Mouse (Mus musculus) thymus, postnatal 14 days (tissue): Measurements from ENCODE around the gene Csta1.
"Not testable (repeated sequence)": the region's sequence is repeated elsewhere in the genome, so short reads cannot be mapped to it uniquely, and the experiment has no call there.

ENCODE experiments used
- DNase-seq: peaks from one replicate; pipeline ENCODE4 v3.0.0; 2021

Csta1 gene

GRCm38 (mm10) chr16:36131141-36131540, at the start of gene Csta1:
TSS of gene Csta1 (minus strand) at chr16:36131241.
- no peak for DNase-seq

- no peak for DNase-seq
Observed at GRCm38 (mm10) chr16:36179910-36180309, 48.9 kb upstream of the Csta1 start.

- no peak for DNase-seq
Observed at GRCm38 (mm10) chr16:36176108-36176507, 45.1 kb upstream of the Csta1 start.

DNA sequence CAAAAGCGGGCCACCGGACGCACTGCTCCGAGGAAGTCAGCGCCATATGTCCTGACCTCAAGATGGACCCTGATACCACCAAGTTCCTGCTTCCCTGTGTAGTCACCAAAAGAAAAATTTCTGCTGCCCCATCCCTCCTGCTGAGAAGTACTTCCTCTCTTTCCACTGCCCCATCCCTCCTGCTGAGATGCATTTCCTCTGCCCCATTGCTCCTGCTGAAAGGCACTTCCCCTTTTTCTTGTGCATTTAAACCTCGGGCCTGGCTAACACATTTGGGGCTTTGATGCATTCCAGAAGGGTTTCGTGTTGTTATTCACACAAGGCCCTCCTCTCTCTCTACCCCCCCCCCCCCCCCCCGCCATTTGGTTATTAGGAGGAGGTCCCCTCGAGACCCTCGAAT, 36.8 kb upstream of the Csta1 start:
- not testable (repeated sequence) for DNase-seq

GRCm38 (mm10) chr16:36156402-36156975, 25.4 kb upstream of the Csta1 start, which contains the start of gene Stfa2l1:
TSS of gene Stfa2l1 (plus strand) at chr16:36156811.
- DNase-seq, result no peak

GRCm38 (mm10) chr16:36138201-36138600, 7.2 kb upstream of the Csta1 start:
- DNase-seq, result no peak

DNA sequence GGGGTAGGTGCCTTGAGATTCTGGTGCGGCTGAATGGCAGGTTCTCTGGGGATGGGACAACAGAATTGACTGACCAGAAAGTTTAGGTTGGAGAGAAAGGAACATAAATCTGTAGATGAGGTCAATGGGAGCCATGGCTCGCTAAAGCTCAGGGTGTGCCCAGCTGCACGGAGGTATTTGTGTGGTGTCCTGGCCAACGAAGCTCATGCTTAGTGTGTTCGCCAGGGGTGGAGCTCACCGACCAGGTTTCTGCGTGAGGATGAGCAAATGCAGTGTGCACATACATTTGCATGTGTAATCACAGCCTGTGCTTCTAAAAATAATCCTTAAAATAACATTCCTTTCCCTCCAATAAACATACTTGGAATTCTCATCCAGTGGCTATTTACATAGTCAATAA, 2.9 kb downstream of the Csta1 start:
- DNase-seq, result no peak

DNA sequence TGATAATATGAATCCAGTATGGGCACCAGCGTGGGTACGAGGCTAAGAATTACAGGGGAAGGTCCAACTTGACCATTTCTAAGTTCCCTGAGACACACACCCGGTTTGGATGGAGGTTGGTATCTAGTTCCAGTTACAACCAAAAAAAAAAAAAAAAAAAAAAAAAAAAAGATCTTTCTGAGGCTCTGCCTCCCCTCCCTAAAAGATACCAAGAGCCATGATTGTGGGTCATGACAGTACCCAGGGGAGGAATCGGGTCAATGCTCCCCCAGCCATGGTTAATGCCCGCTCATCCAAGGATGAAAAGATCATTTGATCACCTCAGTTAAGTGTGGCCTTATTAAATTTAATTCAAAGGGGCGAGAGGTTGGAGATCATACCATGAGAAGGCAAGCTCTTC, 15.3 kb downstream of the Csta1 start:
- DNase-seq, result not testable (repeated sequence)

DNA sequence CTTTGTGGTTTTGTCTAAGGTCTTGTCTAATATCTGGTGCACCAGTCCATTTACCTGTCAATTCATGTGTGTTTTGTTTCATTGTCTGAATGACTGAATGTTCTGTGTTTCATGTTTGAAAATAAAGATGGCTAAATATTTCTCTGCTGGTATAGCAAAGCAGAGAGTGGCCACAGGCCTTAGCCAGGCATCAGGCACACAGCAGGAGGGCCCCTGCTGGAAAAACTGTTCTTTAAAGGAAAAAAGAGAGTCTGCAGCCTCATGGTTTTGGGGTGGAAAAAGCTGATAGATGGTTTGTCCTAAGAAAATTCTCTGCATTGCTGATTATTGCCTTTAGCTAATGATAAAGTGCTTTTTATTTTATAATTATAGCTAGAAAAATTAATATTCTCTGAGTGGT, 19.6 kb downstream of the Csta1 start:
- not testable (repeated sequence) for DNase-seq

GRCm38 (mm10) chr16:36102211-36102610, 28.8 kb downstream of the Csta1 start:
- DNase-seq, result no peak

DNA sequence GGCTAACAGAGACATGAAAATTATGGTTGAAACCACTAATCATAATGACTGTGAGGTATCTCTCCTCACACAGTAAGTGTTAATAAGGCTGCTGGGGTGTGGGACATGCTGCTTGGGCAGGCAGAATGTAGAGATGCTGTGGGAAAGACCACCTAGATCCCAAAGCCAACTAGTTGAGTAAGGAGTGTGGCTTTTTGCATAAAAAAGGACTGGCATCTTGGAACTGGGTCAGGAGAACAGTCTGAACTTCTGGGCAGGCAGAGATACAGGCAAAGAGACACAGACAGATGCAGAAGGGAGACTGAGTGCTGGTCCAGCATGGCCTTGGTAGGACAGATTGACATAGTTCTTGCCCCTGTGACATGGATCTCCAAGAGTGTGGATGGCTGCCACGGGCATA, 29.5 kb downstream of the Csta1 start:
- no peak for DNase-seq

- DNase-seq, result not testable (repeated sequence)
Observed at GRCm38 (mm10) chr16:36097813-36098499, 33.1 kb downstream of the Csta1 start.

DNA sequence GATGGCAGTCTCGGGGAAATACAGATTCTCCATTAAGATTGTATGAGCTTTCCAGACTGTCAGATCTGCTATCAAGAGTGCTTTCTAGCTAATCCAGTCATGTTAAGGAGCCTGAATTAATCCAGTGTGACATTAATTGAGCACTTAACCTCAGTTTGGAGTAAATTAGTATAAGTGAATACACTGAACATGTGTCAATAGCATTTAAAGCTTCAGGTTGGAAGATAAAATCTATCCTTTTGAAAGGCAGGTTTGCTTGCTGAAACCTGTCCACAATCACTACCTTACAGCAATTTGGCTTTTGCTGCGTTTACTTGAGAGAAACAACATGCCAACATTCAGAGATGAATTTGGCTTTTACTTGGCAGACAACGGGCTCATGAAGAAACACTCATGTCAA, 37.0 kb downstream of the Csta1 start:
- no peak for DNase-seq

GRCm38 (mm10) chr16:36090785-36091509, 40.1 kb downstream of the Csta1 start:
- no peak for DNase-seq

DNA sequence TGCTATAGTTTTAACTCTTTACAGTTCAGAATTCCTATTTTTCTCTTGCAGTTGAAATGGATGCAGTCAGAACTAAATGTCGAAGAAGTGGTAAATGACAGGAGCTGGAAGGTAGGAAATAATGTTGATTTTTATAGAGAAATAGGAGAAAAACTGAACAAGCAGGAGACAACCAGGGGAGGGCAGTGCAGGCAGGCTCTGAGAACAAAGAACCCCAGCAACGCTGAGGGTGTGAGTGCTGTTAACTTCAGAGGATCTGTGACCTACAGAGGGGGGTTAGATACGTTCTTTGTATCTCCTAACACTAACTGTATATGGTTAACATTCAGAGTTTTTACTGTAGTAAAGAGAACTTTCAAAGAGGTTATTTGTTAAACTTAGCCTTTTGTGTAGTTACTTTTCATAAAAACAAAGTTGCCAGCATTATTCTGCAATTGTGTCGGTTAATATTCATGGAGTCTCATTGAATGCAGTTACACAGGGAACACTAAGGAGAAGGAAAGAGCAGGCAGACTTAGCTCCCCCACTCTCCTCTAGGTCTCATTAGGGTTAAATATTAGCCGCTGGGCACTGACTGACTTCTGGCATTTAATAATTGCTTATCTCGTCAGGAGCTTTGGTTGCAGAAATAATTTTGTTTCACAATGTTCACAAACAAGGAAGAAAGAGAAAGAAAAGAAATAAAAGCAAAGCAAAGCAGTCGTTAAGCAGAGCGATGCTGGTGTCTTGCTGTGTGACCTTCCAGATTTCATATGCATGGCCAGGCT, 41.0 kb downstream of the Csta1 start:
- DNase-seq, result no peak

GRCm38 (mm10) chr16:36089065-36089464, 42.0 kb downstream of the Csta1 start:
- no peak for DNase-seq

DNA sequence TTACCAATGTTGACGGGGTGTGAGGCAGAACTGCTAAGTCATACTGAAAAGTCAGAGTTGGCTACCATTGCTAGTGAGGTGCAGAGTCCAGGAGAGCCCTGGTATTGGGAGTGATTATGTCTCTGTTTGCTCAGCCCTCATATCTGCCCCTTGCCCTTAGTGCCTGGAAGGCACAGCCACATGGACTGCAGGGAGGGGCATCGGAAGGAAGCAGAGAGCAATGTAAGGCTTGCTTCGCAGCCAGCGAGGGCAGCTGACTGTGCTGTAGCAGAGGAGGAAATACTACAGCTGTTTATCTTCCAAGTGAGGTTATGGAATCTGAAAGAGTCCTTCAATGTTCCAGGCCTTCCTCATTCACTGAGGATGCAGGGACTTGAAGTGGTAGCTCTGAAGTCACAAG, 43.2 kb downstream of the Csta1 start:
- DNase-seq, result no peak

DNA sequence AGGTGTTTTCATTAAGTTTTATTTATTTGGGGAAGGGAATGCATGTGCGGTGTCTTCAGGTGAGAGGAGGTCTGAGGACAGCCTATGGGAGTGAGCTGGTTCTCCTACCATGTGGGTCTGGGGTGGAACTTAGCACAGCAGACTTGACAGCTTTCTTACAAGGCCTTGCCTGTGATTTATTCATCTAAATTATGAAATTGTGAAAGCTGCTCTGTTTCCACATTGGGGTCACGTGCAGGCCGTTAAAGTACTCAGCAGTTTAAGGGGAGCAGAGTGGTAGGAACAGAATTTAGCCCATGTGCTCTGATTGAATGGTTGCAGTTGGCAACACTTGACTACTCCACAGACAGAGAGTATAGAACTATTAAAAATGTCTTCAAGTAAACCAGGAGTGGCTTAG, 51.1 kb downstream of the Csta1 start:
- no peak for DNase-seq

- DNase-seq, result no peak
Observed at GRCm38 (mm10) chr16:36074772-36075171, 56.3 kb downstream of the Csta1 start.

GRCm38 (mm10) chr16:36072410-36073011, 58.5 kb downstream of the Csta1 start:
- DNase-seq, result no peak

DNA sequence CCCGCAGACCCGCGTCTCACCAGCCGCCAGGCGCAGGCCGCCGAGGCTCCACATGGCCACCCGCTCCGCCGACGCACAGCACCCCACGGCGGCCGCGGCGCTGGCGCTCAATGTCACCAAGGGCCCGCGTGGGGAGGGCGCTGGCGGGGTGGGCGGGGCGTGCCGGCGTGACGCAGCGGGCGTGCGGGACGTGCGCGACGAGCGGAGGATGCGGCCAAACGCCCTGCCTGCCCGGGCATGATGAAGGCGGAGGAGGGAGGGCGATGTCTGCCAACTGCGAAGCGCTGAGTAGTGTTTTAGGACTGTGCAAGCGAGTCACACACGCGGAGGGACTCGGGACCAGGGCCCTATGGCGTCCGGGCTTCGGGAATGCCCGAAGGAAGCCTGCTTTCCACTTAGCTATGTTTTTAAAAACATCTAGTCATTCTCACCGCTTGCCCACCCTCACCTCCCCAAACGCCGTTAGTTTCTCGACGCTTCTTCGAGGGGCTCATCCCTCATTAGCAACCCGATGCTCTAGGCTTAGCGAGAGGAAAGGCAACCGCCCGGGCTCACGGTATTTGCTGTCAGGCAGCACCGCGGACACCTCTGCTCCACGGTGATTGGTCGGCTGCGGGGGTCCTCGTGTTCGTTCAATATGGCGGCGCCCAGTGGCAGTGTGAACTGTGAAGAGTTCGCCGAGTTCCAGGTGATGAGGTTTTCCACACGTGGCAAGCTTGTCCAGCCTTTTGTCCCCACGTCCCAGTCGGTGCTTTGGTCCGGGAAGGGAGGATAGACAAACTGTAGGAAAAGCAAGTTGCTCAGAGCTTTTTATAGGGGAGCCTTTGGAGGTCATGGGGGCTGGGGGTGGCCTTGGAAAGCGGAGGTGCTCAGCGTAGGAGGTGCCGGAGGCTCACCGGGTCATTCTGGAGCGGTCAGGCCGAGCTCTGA, 59.3 kb downstream of the Csta1 start, which contains the start of the genes Fam162a and Ccdc58:
Fam162a (minus strand) TSS at position 145 of the 930 bp plus-strand sequence.
Ccdc58 (plus strand) TSS at position 236 of the 930 bp plus-strand sequence.
- DNase-seq, result peak; percentile 94

DNA sequence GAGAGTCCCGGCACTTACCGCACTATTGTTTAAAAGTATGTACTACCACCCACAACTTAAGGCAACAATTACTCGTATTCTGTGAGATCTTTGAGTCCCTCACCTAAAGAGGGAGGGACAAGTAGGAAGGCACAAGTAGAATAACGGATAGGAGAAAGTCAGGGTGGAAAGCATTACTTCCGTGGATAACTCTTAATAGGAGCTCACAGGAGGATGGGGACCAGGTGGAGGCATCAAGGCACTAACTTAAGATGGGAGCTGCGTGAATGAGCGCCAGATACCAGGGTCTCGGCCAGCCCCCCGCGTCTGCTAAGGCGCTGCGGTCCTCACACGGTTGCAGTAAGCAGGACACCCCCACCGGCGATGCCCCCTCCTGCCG, 60.0 kb downstream of the Csta1 start:
- DNase-seq, result no peak
